Mouse (Mus musculus): ENCODE measurements around the gene Adat3.

The Adat3 gene

DNA sequence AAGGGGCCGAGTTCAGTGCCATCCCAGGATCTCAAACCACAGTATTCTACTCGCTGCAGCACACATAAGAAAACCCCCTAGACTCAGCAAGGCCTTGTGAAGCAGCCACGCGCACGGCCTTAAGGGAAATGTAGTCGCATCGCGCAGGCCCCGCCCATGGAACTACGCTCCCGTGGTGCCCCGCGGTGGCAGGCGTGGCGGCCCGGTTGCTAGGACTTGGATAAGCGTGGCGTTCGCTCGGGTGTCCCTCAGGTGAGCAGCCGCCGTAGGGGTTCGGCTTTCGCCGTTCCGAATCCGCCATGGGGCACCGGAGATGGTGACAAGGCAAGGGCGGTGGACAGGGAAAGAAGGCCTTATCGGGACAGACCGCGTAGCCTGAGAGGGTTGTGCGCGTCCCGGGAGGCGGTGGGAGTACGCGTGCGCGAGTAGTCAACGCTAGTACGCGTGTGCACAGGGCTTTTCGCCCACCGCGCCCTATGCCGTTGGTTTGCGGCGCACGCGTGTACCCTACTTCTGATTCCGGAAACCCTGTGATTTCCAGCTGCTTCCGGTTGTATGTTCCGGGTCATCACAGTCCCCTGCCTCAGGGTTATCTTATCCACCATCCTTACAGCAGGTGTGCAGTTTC, at the start of gene Adat3, which contains the start of gene Scamp4:
Gene Adat3 (plus strand): TSS at position 183 of the 628 bp plus-strand sequence.
Gene Scamp4 (plus strand): TSS at position 175 of the 628 bp plus-strand sequence.
- DNase-seq (ENCODE audit: low spot score), result peak; percentile 93

DNA sequence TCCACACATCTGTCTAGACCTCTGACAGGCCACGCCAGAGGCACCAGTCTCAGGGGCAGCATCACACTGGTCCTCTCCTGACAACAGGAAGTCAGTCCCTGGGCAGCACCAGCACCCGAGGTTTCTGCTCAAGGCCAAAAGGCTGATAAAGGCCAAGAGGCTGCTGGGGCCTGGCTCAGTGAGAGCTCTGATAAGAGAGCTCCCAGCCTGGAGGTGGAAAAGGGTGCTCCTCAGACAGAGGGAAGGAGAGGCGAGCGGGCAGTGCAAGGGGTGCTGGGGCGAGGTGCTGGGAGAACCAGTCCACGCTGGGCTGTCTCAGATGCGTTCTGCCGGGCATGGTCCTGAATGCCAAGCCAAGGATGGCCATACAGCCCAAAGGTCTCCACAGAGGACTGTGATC, 49.1 kb upstream of the Adat3 start:
- peak; percentile 74 for DNase-seq (ENCODE audit: low spot score)

GRCm38 (mm10) chr10:80553997-80554396, 48.7 kb upstream of the Adat3 start:
- no peak for DNase-seq (ENCODE audit: low spot score)

DNA sequence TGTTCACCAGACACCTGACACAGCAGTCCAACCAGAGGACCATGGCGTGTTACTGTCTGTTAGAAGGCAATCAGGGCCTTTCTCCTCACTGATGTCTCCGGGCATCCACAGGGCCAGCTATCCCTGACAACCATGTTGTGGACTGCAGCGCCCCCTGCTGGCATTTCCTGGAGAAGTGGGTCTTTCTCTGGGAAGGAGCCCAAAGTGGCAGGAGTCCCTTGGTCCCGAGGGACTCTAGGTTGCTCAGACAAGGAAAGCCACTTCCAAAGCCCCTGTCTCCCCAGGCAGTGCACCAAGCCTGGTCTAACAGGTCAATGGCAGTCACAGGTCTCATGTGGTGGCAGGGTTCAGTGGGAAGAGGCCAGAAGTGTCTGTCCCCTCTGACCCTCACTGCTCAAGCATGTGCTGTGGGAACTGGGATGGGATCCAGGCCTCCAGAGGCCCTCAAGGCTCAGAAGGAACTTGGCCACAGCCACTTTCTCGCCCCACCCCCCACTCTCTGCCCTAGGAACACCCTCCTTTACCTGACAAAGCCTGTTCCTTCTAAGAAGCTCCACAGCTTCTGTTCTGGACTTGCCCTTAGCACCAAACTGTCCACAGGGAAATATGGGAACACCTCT, 45.2 kb upstream of the Adat3 start:
- peak; percentile 73 for DNase-seq (ENCODE audit: low spot score)

DNA sequence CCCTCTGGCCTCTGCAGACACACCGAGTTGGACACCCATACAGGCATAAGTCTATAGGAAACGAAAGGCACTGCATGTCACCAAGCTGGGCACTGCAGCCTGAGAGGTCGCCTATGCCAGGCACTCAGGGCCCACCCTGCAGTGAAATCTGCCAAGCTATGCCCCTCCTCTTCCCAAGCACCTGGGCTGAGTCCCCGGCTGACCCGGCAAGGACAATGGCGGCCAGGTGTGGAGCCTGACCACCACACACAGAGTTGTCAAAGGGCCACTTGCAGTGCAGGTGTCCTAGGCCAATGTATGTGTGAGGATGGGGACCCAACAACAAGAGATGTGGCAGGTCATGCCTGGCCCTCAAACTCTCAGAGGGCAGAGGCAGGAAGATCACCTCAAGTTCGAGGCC, 43.2 kb upstream of the Adat3 start:
- DNase-seq (ENCODE audit: low spot score), result no peak

- no peak for DNase-seq (ENCODE audit: low spot score)
These were observed 42.1 kb upstream of the Adat3 start for GRCm38 (mm10) chr10:80560621-80561020.

DNA sequence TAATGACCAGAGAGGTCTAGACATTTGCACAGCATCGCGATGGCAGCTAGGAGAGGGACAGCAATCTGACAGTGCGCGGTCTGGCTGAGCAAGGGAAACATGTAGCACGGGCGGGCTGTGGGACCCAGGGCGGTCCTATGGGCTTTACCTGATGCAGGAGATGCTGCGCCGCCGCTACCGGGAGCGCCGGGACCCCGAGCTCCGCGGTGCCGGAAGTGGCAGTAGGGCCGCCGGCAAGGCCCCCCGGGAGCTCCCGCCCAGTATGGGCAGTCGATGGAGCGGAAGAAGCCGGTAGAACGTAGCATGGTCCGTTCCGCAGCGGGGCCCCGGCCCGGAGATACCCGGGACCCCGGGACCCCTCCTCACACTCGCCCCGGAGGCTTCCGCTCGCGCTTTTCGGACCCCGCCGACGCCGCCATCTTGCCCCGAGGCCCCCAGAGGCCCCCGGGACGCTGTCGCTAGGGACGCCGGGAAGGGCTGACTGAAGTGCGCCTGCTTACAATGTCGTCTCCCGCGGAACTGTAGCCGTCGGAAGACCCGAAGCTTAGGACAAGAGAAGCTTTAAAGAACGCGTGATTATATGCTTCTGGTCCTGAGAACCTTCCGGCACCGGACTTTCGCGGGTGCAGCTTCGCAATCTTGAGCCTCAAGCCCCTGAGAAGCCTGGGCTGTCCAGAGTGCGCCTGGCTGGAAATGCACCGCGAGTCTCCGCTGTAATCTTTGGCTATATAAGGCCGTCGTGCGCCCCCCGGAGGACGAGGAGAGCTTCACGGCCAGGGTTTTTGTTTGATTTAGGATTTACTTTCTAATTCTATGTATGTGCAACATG, 41.4 kb upstream of the Adat3 start, which contains the start of gene Rexo1:
Gene Rexo1 (minus strand): TSS at position 445 of the 829 bp plus-strand sequence.
- peak; percentile 91 for DNase-seq (ENCODE audit: low spot score)

DNA sequence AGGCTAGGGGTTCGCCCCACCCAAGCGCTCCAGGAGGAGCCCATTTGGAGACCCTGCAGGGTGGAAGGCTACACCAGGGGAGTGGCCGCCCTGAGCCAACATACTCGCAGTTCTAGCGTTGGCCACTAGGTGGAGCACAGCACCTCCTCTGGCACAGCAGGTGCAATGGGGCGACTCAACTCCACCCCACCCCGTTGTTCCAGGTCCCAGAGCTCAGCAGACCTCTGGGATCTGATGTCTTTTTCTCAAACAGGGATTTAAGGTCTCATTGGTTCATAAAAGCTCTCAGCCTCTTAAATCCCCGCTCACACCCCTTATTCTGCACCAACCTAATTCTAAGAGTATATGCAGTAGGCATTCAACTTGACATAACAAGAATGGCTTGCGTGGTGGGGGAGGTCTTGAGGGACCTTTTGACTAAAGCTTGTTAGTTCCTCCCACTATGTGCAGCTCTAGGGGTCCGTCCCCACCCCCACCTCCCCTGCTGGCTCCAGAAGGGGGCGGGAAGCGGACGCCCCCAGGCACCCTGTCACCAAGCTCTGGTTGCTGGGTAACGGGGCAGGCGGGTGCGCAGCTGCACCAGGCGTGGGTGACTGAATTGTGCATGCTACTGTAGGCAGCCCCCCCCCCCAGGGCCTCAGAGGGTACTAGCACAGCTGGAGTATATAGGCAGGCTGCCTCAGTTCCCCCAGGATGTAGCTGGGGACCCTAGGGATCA, 36.1 kb upstream of the Adat3 start:
- DNase-seq (ENCODE audit: low spot score), result peak; percentile 77

GRCm38 (mm10) chr10:80568876-80569275, 33.8 kb upstream of the Adat3 start:
- DNase-seq (ENCODE audit: low spot score), result no peak

DNA sequence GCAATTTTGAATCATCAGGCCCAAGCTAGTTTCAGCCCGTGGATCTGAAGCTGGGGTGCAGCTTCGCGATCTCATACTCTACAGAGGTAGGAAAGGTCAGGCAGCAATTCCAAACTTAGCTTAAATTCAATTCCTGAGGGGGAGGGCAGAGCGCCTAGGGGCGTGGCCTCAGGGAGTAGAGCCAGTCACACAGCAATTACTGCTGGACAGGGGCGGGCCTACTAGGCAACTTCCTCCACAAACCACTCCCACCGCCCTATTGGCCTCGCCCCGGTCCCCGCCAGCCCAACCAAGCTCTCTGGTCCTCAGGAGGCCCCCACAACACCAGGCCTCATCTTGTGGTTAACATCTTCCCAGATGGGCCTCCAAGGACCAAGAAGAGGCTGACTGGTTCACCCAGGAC, 33.0 kb upstream of the Adat3 start:
- peak; percentile 77 for DNase-seq (ENCODE audit: low spot score)

DNA sequence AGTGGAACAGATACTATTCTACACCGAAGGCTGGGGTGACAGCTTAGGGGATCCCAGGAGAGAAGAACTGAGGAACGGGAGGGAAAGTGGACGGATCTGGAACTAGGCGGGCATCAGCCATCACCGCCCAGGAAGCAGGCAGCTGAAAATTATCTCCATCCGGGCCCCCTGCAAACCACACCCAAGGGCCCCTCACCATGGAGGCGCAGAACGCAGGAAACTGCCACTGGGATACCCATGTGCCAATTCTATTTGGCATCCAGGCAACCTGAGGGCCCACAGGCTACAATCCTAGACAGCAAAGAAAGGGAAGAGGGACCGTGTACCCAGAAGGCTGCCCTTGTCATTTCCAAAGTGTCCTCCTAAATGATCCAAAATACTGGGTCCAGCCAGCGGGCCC, 32.3 kb upstream of the Adat3 start:
- no peak for DNase-seq (ENCODE audit: low spot score)

DNA sequence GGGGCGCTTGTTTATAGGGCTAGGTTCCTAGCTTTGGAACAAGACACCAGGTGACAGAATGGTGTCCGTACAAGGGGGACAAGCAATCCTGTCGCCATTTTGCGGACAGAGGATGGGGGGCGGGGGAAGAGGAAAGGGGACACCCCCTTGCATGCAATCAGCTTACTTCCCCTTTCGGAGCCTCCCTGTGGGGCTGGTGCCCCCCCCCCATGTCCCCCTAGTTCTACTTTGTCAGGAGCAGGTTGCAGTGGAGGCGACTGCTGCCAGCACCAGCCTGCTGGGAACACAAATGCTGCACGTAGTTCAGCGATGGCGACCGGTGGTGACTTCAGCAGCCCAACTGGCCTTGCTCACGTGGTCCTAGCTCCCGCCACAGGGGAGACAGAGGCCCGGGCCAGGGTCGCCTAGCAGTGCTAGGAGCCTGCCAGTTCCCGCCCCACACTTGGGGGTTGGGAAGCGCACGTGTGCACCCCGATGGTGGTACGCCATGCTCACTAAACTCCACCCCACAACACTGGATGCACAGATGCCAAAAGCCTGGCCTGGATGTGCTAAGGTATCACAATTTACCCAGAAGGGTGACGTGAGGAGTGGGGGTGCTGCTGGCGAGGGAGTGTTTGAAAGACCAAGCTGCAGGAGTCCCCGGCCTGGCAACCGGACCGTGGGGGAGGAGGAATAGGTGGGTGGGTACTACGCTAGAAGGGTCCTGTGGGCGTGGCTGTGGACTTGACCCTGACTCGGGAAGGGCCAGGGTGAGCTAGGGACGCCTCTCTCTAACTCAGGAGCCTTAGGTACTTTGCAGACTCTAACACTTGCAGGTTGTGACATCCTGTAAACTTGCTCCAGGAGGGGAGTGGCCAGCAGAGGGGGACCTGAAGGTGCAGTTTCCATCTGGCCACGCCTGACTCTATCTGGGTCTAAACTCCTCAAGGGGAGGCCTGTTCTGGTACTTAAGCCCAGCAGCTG, 31.5 kb upstream of the Adat3 start:
- no peak for DNase-seq (ENCODE audit: low spot score)

GRCm38 (mm10) chr10:80572477-80572876, 30.2 kb upstream of the Adat3 start:
- no peak for DNase-seq (ENCODE audit: low spot score)

DNA sequence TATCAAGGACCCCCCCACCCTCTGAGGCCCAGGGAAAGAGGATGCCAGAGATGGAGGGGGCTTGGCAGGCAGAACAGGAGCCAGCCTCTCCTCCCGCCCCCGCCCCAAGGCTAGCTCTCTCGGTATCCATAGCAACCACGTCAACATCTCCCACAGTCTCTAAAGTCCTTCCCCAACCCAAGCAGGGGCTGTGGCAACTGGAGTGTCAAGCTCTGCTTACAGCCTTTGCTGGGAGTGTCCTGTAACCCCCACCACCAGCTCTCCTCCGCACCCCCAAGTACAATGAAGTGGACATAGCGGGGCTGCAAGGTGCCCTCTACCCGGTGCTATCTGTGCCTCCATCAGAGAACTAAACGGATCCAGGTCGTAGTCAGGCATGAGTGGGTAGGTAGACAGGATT, 28.7 kb upstream of the Adat3 start:
- no peak for DNase-seq (ENCODE audit: low spot score)

DNA sequence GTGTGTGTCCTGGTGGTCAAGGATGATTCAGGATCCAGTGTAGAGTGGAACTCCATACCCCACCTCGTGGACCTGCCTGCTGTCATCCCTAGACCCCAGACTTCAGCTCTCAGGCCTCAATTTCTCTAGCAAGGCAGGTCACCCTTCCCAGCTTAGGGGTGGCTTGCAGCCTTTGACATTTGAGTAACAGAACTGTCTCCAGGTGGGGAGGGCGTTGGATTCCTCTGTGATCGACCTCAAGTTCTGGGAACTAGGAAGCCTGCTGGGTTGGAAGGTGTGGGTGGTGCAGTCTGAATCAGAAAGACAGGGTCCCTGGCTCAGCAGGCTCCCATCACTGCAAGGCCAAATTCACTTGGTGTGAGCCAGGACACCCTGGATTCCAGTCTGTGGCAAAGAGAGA, 27.8 kb upstream of the Adat3 start:
- DNase-seq (ENCODE audit: low spot score), result no peak

- DNase-seq (ENCODE audit: low spot score), result no peak
These were observed 26.8 kb upstream of the Adat3 start for GRCm38 (mm10) chr10:80575925-80576324.

DNA sequence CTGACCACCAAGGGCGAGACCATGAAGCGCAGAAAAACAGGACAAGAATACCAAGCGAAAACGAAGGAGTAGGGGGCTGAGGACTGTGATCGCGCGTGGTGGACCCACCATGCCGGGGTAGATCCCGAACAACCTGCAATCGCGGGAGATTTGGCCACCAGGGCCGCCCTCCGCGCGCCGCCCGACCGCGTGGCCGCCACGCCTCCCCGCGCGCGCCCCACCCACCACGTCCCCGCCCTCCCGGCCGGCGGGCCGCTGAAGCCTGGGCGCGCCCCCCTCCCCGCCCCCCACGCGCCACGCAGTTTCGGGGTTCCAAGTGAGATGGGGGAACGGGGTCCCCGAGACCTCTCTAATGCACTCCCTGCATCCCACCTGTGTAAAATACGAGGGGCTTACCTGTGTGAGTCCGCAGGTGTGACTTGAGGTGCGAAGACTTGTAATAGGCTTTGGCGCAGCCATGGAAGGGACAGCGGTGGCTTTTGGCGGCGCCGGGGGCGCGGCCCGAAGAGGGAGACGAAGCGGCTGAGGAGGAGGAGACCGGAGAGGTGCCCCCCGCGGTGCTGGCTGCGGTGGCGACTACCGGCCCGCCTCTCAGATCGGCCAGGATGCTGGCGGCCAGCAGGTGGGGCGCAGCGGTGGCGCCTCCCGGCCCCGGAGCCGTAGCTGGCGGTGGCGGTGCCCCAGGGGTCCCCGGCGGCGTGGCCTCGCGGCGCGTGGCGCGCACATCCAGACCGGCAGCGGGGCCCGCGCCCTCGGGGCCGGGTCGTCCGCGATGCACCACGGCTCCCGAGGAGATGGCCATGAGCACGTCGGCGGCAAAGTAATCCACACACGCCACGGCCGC, 26.1 kb upstream of the Adat3 start:
- peak; percentile 58 for DNase-seq (ENCODE audit: low spot score)

DNA sequence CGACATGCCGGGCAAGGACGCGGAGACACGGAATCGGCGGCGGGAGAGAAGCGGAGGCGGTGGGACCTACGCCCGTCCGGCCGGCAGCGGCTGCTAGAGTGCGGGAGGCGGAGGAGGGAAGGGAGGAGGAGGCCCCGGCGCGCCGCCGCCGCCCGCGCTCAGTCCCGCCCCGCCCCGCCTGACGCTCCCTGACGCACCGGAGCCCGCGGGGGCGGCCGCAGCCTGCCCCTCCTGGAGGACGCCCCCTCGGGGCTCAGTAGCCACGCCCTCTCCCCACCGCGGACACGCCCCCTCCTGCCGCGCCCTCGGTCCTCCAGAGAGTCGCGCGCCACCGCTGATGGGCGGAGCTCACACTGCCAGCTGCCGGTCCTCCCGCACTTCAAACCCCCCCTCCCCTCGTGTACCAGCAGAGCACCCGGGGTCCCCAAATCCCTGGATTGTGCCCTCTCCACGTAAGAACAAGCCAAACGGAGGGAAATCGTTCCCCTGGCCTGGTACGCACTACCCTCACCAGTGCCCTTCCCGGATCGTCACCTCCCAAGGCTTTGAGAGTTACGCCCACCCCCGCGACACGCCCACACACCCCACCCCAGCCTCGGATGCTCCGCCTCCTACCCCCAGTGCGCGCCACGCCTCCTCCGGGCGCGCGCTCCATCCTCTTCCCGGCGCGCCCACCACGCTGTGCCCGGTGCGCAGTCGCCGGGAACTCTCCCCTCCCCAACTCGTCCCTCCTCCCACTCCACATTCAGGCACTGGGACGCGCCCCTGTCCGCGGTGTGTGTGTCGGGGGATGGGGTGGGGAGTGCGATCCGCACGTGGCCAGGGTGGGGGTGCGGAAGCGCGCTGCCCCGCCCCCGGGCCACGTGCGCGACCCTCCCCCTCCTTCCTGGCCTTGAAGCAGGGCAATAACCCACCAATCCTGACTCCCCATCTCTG, 25.2 kb upstream of the Adat3 start, which contains the start of gene Klf16:
Gene Klf16 (minus strand): TSS at position 127 of the 936 bp plus-strand sequence.
- DNase-seq (ENCODE audit: low spot score), result peak; percentile 95

Data from testis, postnatal 14 days (tissue).